Mouse (Mus musculus): ENCODE measurements around the gene Atf6. TPM values are rescaled to one million over a fixed set of nuclear protein-coding genes. Genes with fewer than 3 reads are reported as not detected.
A peak's percentile ranks its signal among the peaks of the same experiment; 100 is the strongest.

Atf6 gene
- total and polyA plus RNA-seq, 3 experiments, result 11.7 to 16.4 TPM; not detected in 1

DNA sequence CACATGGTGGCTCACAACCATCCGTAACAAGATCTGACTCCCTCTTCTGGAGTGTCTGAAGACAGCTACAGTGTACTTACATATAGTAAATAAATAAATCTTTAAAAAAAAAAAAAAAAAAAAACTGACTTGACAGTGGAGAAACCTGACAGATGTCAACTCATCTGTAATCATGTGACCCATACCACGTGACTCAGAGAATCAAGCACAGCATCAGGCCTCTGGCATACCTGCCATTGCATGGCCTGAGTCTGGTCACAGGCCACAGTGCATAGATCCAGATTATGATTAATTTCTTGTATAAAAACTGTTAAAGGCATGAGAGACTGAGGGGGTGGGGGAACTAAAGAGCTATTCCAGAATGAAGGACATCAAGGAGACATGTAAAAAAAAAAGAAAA lies 8.7 kb downstream of the Atf6 start:
- Histone ChIP-seq H3K27me3 (ENCODE audit: control insufficient read depth in 1 of 2, insufficient read depth in 2 of 2, low read length in 2 of 2) (no peaks in the 10 kb centered on the region), H3K4me3 (ENCODE audit: control insufficient read depth in 1 of 2, insufficient read depth in 1 of 2, low read depth in 2 of 2, low read length in 2 of 2) (no peak overlapping the region), H3K9me3 (replicated peaks; ENCODE audit: insufficient read depth, low read length) (no peaks in the 10 kb centered on the region), H3K4me1 (ENCODE audit: control insufficient read depth in 1 of 2, insufficient read depth in 2 of 2, low read length in 2 of 2) (peaks cover 16 to 40% of the 10 kb centered on the region in 2 experiments), H3K27ac (ENCODE audit: control insufficient read depth, low read depth, low read length) (no peak overlapping the region), H3K79me2 (ENCODE audit: control insufficient read depth, insufficient read depth, low read length, poor library complexity) (peaks cover 36% of the 10 kb centered on the region), H3K36me3 (ENCODE audit: control insufficient read depth in 1 of 2, insufficient read depth in 2 of 2, low read length in 2 of 2) (peaks cover 0 to 68% of the 10 kb centered on the region in 2 experiments; a peak in 2 of 4 replicates), H3K9ac (ENCODE audit: control insufficient read depth, low read depth, low read length, poor library complexity, severe bottlenecking) (no peak overlapping the region)
- DNase-seq (ENCODE audit: low read depth, low spot score), result no peak
- TF ChIP-seq ZNF384 (IDR thresholded peaks at IDR 0.05; ENCODE audit: low read depth, low read length) (no peak), USF1 (IDR thresholded peaks at IDR 0.05; ENCODE audit: low read depth, low read length) (peak; percentile 67), USF2 (IDR thresholded peaks at IDR 0.05; ENCODE audit: borderline replicate concordance in 1 of 2, insufficient read depth in 1 of 2, low read depth in 1 of 2, low read length in 2 of 2) (peak in 1 of 2 experiments; percentile 48; a peak in 1 of 4 replicates)

- H3K4me3 ChIP-seq (ENCODE audit: control insufficient read depth in 1 of 2, insufficient read depth in 1 of 2, low read depth in 2 of 2, low read length in 2 of 2), result no peak overlapping the region
- no peak for DNase-seq (ENCODE audit: low read depth, low spot score)
- H3K9ac ChIP-seq (ENCODE audit: control insufficient read depth, low read depth, low read length, poor library complexity, severe bottlenecking), result no peak overlapping the region
- H3K36me3 ChIP-seq (ENCODE audit: control insufficient read depth in 1 of 2, insufficient read depth in 2 of 2, low read length in 2 of 2), result peaks cover 0 to 65% of the 10 kb centered on the region in 2 experiments; a peak in 2 of 4 replicates
- H3K27ac ChIP-seq (ENCODE audit: control insufficient read depth, low read depth, low read length), result no peak overlapping the region
- peaks cover 16 to 34% of the 10 kb centered on the region in 2 experiments for H3K4me1 ChIP-seq (ENCODE audit: control insufficient read depth in 1 of 2, insufficient read depth in 2 of 2, low read length in 2 of 2)
- TF ChIP-seq E2F4 (IDR thresholded peaks at IDR 0.05; ENCODE audit: borderline replicate concordance, low read depth, low read length) (no peak), TCF12 (IDR thresholded peaks at IDR 0.05; ENCODE audit: low read depth, low read length) (no peak)
- no peaks in the 10 kb centered on the region for H3K9me3 ChIP-seq (replicated peaks; ENCODE audit: insufficient read depth, low read length)
- H3K79me2 ChIP-seq (ENCODE audit: control insufficient read depth, insufficient read depth, low read length, poor library complexity), result peaks cover 33% of the 10 kb centered on the region
- H3K27me3 ChIP-seq (ENCODE audit: control insufficient read depth in 1 of 2, insufficient read depth in 2 of 2, low read length in 2 of 2), result no peaks in the 10 kb centered on the region
Measured at GRCm38 (mm10) chr1:170857369-170857768, 10.2 kb downstream of the Atf6 start.

- peaks cover 16% of the 10 kb centered on the region for H3K79me2 ChIP-seq (ENCODE audit: control insufficient read depth, insufficient read depth, low read length, poor library complexity)
- no peaks in the 10 kb centered on the region for H3K27me3 ChIP-seq (ENCODE audit: control insufficient read depth in 1 of 2, insufficient read depth in 2 of 2, low read length in 2 of 2)
- no peaks in the 10 kb centered on the region for H3K9me3 ChIP-seq (replicated peaks; ENCODE audit: insufficient read depth, low read length)
- no peak overlapping the region for H3K4me3 ChIP-seq (ENCODE audit: control insufficient read depth in 1 of 2, insufficient read depth in 1 of 2, low read depth in 2 of 2, low read length in 2 of 2)
- peaks cover 24 to 46% of the 10 kb centered on the region in 2 experiments for H3K4me1 ChIP-seq (ENCODE audit: control insufficient read depth in 1 of 2, insufficient read depth in 2 of 2, low read length in 2 of 2)
- peak overlapping the region; percentile 64 for H3K27ac ChIP-seq (ENCODE audit: control insufficient read depth, low read depth, low read length)
- H3K36me3 ChIP-seq (ENCODE audit: control insufficient read depth in 1 of 2, insufficient read depth in 2 of 2, low read length in 2 of 2), result peaks cover 0 to 70% of the 10 kb centered on the region in 2 experiments; a peak in 2 of 4 replicates
- no peak overlapping the region for H3K9ac ChIP-seq (ENCODE audit: control insufficient read depth, low read depth, low read length, poor library complexity, severe bottlenecking)
- peak; percentile 72 for DNase-seq (ENCODE audit: low read depth, low spot score)
- TF ChIP-seq ZC3H11A (IDR thresholded peaks at IDR 0.05; ENCODE audit: low read depth, low read length) (no peak), RCOR1 (IDR thresholded peaks at IDR 0.05; ENCODE audit: low read depth, low read length) (no peak), EP300 (IDR thresholded peaks at IDR 0.05; ENCODE audit: low read depth in 1 of 2, low read length in 2 of 2) (peak; percentile 80 to 81), CHD2 (IDR thresholded peaks at IDR 0.05; ENCODE audit: low read length) (no peak), BHLHE40 (IDR thresholded peaks at IDR 0.05; ENCODE audit: borderline replicate concordance, low read depth, low read length) (no peak), POLR2A (IDR thresholded peaks at IDR 0.05; ENCODE audit: control insufficient read depth in 1 of 2, insufficient read depth in 1 of 2, low read depth in 1 of 2, low read length in 2 of 2, poor library complexity in 1 of 2) (no peak), SMC3 (IDR thresholded peaks at IDR 0.05; ENCODE audit: low read depth, low read length) (no peak), GABPA (IDR thresholded peaks at IDR 0.05; ENCODE audit: low read depth, low read length) (no peak), NRF1 (IDR thresholded peaks at IDR 0.05; ENCODE audit: insufficient read depth, low read depth, low read length, poor library complexity, severe bottlenecking) (no peak), NELFE (IDR thresholded peaks at IDR 0.05; ENCODE audit: low read depth, low read length) (no peak), KAT2A (conservative IDR thresholded peaks at IDR 0.05; ENCODE audit: low read depth, low read length) (no peak), POLR2AphosphoS5 (IDR thresholded peaks at IDR 0.05; ENCODE audit: borderline replicate concordance, low read depth, low read length) (no peak), MAX (IDR thresholded peaks at IDR 0.05; ENCODE audit: low read length) (no peak), TBP (IDR thresholded peaks at IDR 0.05; ENCODE audit: low read depth, low read length) (no peak), TAL1 (IDR thresholded peaks at IDR 0.05; ENCODE audit: low read length) (peak; percentile 91), RAD21 (IDR thresholded peaks at IDR 0.05; ENCODE audit: low read depth, low read length) (no peak), MEF2A (IDR thresholded peaks at IDR 0.05; ENCODE audit: extremely low read depth, insufficient replicate concordance, low read depth, low read length, poor library complexity, severe bottlenecking) (no peak), ETS1 (IDR thresholded peaks at IDR 0.05; ENCODE audit: low read depth, low read length) (peak; percentile 74), MYC (IDR thresholded peaks at IDR 0.05; ENCODE audit: low read depth, low read length) (no peak), ZKSCAN1 (IDR thresholded peaks at IDR 0.05; ENCODE audit: low read depth, low read length) (no peak)
Measured at GRCm38 (mm10) chr1:170855056-170855760, 12.4 kb downstream of the Atf6 start.

Measured in MEL (cell line).